Mouse (Mus musculus): ENCODE measurements around the gene Ankrd37. TPM values are rescaled to one million over a fixed set of nuclear protein-coding genes. Genes with fewer than 3 reads are reported as not detected.

Ankrd37 gene
- total RNA-seq (2014; rRNA removed; ENCODE audit: low replicate concordance) (1.2 and 42.2 TPM in 2 replicates), polyA plus RNA-seq (2015; fragmentation: Nextera tagmentation; extraction: Ambion mirVana) (10.2 and 14.3 TPM in 2 replicates)

DNA sequence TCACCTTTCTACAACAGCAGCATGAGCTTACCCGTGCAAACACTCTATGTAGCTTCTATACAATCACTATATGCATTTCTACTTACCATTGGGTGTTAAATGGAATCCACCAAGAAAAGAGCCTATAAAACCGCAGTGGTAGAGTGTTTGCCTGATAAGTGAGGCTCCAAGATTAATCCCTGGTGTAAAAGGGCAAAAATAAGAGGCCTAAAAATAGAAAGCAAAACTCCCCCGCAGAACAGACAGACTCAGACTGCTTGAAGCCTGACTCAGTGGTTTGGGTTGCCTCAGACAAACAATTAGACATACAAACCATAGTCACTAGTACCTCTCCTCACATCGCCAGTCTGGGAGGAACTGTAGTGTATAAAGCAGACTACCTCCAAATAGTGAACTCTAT, at the start of gene Ankrd37:
Ankrd37 (minus strand) TSS at position 112 of the 400 bp plus-strand sequence.
- Histone ChIP-seq H3K4me2 (ENCODE audit: low read depth, low read length) (peak within 1 kb of the TSS; percentile 29), H3K4me3 (ENCODE audit: low read depth, low read length) (no peak within 1 kb of the TSS), H3K27ac (ENCODE audit: low read depth) (peak within 1 kb of the TSS; percentile 68), H3K4me1 (ENCODE audit: control insufficient read depth, insufficient read depth) (peaks cover 18% of the 10 kb centered on the region), H3K9ac (replicated peaks; ENCODE audit: low read depth, low read length) (no peak within 1 kb of the TSS), H3K27me3 (ENCODE audit: control insufficient read depth, insufficient read depth, low read length) (no peaks in the 10 kb centered on the region), H3K36me3 (replicated peaks; ENCODE audit: control insufficient read depth, insufficient read depth, low read length) (no peaks in the 10 kb centered on the region), H3K9me3 (replicated peaks; ENCODE audit: control insufficient read depth, low read length) (no peaks in the 10 kb centered on the region)
- 24% methylated on average over 4 of the region's 4 CpGs for WGBS
- TF ChIP-seq EP300 (IDR thresholded peaks at IDR 0.05; ENCODE audit: low read depth) (no peak), CTCF (IDR thresholded peaks at IDR 0.05; ENCODE audit: low read depth) (no peak)
- peak; percentile 49; the same call in 1 of the 2 replicates for ATAC-seq (ENCODE audit: insufficient read depth, low read depth)
- peak; percentile 31 for DNase-seq (ENCODE audit: low spot score)

DNA sequence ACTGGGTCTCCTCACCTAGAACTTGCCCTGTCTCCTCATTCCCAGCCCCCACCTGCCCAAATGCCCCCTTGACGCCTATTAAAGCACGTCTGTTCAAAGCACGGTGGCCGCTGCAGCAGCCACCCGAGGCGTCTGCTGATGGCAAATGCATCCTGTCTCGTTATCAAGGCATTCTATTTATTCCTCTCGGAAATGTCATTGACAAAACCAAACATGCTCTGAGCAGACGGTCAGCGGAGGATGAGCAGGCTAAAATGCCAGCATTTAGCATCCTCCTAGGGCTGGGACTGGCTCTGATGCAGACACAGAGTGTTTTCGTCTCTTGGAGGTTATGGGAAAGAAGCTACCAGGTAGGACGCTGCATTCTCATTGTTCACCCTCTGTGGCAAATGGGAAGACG, 34.8 kb upstream of the Ankrd37 start:
- TF ChIP-seq EP300 (IDR thresholded peaks at IDR 0.05; ENCODE audit: low read depth) (no peak), CTCF (IDR thresholded peaks at IDR 0.05; ENCODE audit: low read depth) (no peak)
- Histone ChIP-seq H3K4me2 (ENCODE audit: low read depth, low read length) (no peak overlapping the region), H3K4me3 (ENCODE audit: low read depth, low read length) (no peak overlapping the region), H3K4me1 (ENCODE audit: control insufficient read depth, insufficient read depth) (peaks cover 4% of the 10 kb centered on the region; the same call in 1 of the 2 replicates), H3K9me3 (replicated peaks; ENCODE audit: control insufficient read depth, low read length) (no peaks in the 10 kb centered on the region), H3K9ac (replicated peaks; ENCODE audit: low read depth, low read length) (no peak overlapping the region), H3K27ac (ENCODE audit: low read depth) (no peak overlapping the region), H3K36me3 (replicated peaks; ENCODE audit: control insufficient read depth, insufficient read depth, low read length) (peaks cover 42% of the 10 kb centered on the region), H3K27me3 (ENCODE audit: control insufficient read depth, insufficient read depth, low read length) (no peaks in the 10 kb centered on the region)
- no peak for DNase-seq (ENCODE audit: low spot score)
- no peak for ATAC-seq (ENCODE audit: insufficient read depth, low read depth)
- 42% methylated on average over 13 of the region's 13 CpGs for WGBS

DNA sequence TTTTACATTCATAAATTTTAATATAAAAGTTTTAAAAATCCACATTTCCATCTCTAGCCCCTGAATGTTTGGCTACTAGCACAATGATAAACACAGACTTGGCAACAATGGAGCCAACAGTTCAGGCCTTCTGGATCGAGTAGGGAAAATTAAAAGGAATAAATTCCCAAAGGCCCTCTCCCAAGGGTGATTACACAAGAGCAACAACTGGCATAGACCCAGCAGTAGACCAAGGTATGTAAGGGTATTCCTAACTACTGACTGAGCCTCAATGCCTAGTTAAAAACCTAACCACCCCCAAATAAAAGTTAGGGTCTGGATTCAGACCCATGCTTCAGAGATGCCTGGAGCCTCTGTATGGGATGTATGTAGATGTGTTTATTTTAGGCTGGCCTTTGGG, 34.2 kb upstream of the Ankrd37 start:
- H3K9me3 ChIP-seq (replicated peaks; ENCODE audit: control insufficient read depth, low read length): no peaks in the 10 kb centered on the region
- H3K4me1 ChIP-seq (ENCODE audit: control insufficient read depth, insufficient read depth): peaks cover 4% of the 10 kb centered on the region; the same call in 1 of the 2 replicates
- 42% methylated on average over 1 of the region's 1 CpGs for WGBS
- no peak for DNase-seq (ENCODE audit: low spot score)
- no peak overlapping the region for H3K4me2 ChIP-seq (ENCODE audit: low read depth, low read length)
- peaks cover 39% of the 10 kb centered on the region for H3K36me3 ChIP-seq (replicated peaks; ENCODE audit: control insufficient read depth, insufficient read depth, low read length)
- H3K27ac ChIP-seq (ENCODE audit: low read depth): no peak overlapping the region
- H3K4me3 ChIP-seq (ENCODE audit: low read depth, low read length): no peak overlapping the region
- TF ChIP-seq CTCF (IDR thresholded peaks at IDR 0.05; ENCODE audit: low read depth) (no peak), EP300 (IDR thresholded peaks at IDR 0.05; ENCODE audit: low read depth) (no peak)
- no peak for ATAC-seq (ENCODE audit: insufficient read depth, low read depth)
- no peak overlapping the region for H3K9ac ChIP-seq (replicated peaks; ENCODE audit: low read depth, low read length)
- no peaks in the 10 kb centered on the region for H3K27me3 ChIP-seq (ENCODE audit: control insufficient read depth, insufficient read depth, low read length)

DNA sequence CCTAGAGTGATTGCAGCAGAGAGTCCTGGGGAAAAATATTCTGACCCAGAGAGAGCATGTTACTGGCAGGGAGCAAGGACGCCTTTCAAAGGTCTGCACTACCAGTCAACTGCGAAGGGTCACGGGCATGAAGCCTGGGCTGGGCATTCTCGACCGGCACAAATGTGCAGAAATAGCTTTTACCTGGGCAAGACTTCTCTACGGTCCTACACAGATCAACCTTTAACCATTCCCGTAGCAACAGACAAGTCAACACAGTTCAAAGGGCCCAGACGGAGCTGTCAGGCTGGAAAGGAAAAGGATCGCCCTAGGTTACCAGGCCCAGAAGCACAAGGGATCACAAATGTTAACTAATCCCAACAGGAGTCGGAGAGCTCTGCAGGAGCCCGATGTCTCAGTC, 30.7 kb upstream of the Ankrd37 start:
- H3K9me3 ChIP-seq (replicated peaks; ENCODE audit: control insufficient read depth, low read length): no peaks in the 10 kb centered on the region
- no peak overlapping the region for H3K4me3 ChIP-seq (ENCODE audit: low read depth, low read length)
- ATAC-seq (ENCODE audit: insufficient read depth, low read depth) (no peak), DNase-seq (ENCODE audit: low spot score) (no peak)
- no peak overlapping the region for H3K9ac ChIP-seq (replicated peaks; ENCODE audit: low read depth, low read length)
- H3K27me3 ChIP-seq (ENCODE audit: control insufficient read depth, insufficient read depth, low read length): no peaks in the 10 kb centered on the region
- peaks cover 4% of the 10 kb centered on the region; the same call in 1 of the 2 replicates for H3K4me1 ChIP-seq (ENCODE audit: control insufficient read depth, insufficient read depth)
- no peak overlapping the region for H3K4me2 ChIP-seq (ENCODE audit: low read depth, low read length)
- H3K36me3 ChIP-seq (replicated peaks; ENCODE audit: control insufficient read depth, insufficient read depth, low read length): peaks cover 29% of the 10 kb centered on the region
- no peak overlapping the region for H3K27ac ChIP-seq (ENCODE audit: low read depth)
- WGBS: 80% methylated on average over 11 of the region's 11 CpGs
- TF ChIP-seq CTCF (IDR thresholded peaks at IDR 0.05; ENCODE audit: low read depth) (no peak), EP300 (IDR thresholded peaks at IDR 0.05; ENCODE audit: low read depth) (no peak)

DNA sequence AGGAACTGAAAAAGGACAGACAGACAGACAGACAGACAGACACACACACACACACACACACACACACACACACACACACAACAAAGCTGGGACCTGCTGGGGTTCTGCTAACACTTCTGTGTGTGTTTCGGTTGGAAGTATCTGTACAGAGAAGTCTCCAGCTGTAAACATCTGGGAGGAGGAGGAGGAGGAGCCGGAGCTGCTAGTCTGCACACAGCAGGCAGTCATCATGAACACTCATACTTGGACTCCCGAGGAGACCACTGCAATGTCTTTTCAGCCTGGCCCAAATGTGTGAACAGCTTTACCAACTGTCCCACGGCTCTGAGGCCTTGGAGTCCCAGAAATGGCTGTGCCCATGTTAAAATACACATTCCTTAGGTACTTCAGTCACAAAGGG, 18.9 kb upstream of the Ankrd37 start:
- Histone ChIP-seq H3K9me3 (replicated peaks; ENCODE audit: control insufficient read depth, low read length) (no peaks in the 10 kb centered on the region), H3K27ac (ENCODE audit: low read depth) (no peak overlapping the region), H3K4me3 (ENCODE audit: low read depth, low read length) (no peak overlapping the region), H3K9ac (replicated peaks; ENCODE audit: low read depth, low read length) (no peak overlapping the region), H3K36me3 (replicated peaks; ENCODE audit: control insufficient read depth, insufficient read depth, low read length) (0 out of 2 replicates have a peak, but pooled peaks cover 3% of the 10 kb centered on the region), H3K4me1 (ENCODE audit: control insufficient read depth, insufficient read depth) (no peaks in the 10 kb centered on the region; the same call in 1 of the 2 replicates), H3K4me2 (ENCODE audit: low read depth, low read length) (no peak overlapping the region), H3K27me3 (ENCODE audit: control insufficient read depth, insufficient read depth, low read length) (no peaks in the 10 kb centered on the region)
- DNase-seq (ENCODE audit: low spot score) (no peak), ATAC-seq (ENCODE audit: insufficient read depth, low read depth) (peak; percentile 55; the same call in 1 of the 2 replicates)
- TF ChIP-seq EP300 (IDR thresholded peaks at IDR 0.05; ENCODE audit: low read depth) (no peak), CTCF (IDR thresholded peaks at IDR 0.05; ENCODE audit: low read depth) (no peak)
- WGBS: 51% methylated on average over 4 of the region's 4 CpGs

DNA sequence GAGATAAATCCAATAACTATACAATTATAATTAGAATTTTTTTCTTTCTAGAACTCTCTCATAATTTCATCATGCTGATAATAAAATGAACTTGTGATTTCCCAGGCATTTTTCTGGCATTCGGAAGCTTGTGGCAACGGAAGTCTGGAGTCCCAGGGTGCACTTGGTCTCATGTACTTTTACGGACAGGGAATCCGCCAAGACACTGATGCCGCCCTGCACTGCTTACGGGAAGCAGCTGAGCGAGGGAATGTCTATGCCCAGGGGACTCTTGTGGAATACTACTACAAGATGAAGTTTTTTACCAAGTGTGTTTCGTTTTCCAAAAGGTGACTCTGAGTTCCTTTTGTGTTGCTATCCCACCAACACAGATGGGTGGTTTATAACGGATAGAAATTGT, 17.3 kb upstream of the Ankrd37 start:
- Histone ChIP-seq H3K4me2 (ENCODE audit: low read depth, low read length) (no peak overlapping the region), H3K9me3 (replicated peaks; ENCODE audit: control insufficient read depth, low read length) (no peaks in the 10 kb centered on the region), H3K4me1 (ENCODE audit: control insufficient read depth, insufficient read depth) (no peaks in the 10 kb centered on the region; the same call in 1 of the 2 replicates), H3K27ac (ENCODE audit: low read depth) (no peak overlapping the region), H3K9ac (replicated peaks; ENCODE audit: low read depth, low read length) (no peak overlapping the region), H3K36me3 (replicated peaks; ENCODE audit: control insufficient read depth, insufficient read depth, low read length) (no peaks in the 10 kb centered on the region), H3K4me3 (ENCODE audit: low read depth, low read length) (no peak overlapping the region), H3K27me3 (ENCODE audit: control insufficient read depth, insufficient read depth, low read length) (no peaks in the 10 kb centered on the region)
- DNase-seq (ENCODE audit: low spot score) (no peak), ATAC-seq (ENCODE audit: insufficient read depth, low read depth) (no peak)
- TF ChIP-seq EP300 (IDR thresholded peaks at IDR 0.05; ENCODE audit: low read depth): no peak
- TF ChIP-seq CTCF (IDR thresholded peaks at IDR 0.05; ENCODE audit: low read depth): no peak
- WGBS: 78% methylated on average over 9 of the region's 9 CpGs

All from heart, postnatal 0 days (tissue).